Mouse (Mus musculus) G1E (cell line): ENCODE measurements around the gene Dlgap1.

Experiments
- CTCF ChIP-seq: IDR thresholded peaks from 2 replicates; pipeline ENCODE4 v1.5.1; 2012; ENCODE audit warnings: low read depth, low read length, inconsistent platforms, mixed read lengths
- GATA1 ChIP-seq: IDR thresholded peaks from 2 replicates; pipeline ENCODE4 v1.6.1; 2012; ENCODE audit warnings: borderline replicate concordance, low read length, inconsistent platforms, mixed read lengths
- POLR2AphosphoS5 ChIP-seq: IDR thresholded peaks from 2 replicates; pipeline ENCODE4 v1.6.1; 2012; ENCODE audit warnings: low read depth, low read length, inconsistent platforms; ENCODE audit not compliant: insufficient replicate concordance
- TAL1 ChIP-seq: conservative IDR thresholded peaks from 2 replicates; pipeline ENCODE4 v1.6.1; 2012; ENCODE audit warnings: low read depth, low read length, inconsistent platforms, mixed read lengths

DNA sequence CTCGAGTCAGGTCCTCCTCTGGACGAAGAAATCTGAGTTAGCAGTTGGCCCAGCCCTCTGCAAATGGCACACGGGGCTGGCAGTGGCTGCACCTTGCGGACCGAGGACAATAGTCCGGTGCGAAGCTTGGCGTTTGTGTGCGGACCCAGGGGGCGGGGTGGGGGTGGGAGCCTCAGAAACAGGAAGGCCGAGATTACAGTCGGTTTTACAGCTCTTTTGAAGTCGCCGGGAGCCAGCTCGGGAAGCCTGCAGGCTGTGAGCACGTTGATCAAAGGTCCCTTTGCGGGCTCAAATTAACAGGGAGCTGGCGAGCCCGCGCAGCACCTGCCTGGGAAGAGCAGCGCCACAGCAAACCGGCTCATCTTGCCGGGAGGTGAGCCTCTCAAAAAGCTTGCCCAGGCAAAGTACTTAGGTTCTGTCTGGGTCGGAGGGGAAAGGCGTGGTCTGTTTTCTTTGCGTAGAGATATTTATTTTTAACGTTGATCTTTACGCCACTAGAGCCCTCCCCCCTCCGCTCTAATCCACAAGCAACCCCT lies 865.6 kb downstream of the Dlgap1 start:
- TF ChIP-seq CTCF (no peak), GATA1 (no peak), POLR2AphosphoS5 (no peak), TAL1 (no peak)
